Mouse (Mus musculus): ENCODE measurements around the gene Nle1. TPM values are rescaled to one million over a fixed set of nuclear protein-coding genes. Genes with fewer than 3 reads are reported as not detected.

The Nle1 gene
- total and polyA plus RNA-seq, 2 experiments from 2014 or later = 28.7 to 30.1 TPM

DNA sequence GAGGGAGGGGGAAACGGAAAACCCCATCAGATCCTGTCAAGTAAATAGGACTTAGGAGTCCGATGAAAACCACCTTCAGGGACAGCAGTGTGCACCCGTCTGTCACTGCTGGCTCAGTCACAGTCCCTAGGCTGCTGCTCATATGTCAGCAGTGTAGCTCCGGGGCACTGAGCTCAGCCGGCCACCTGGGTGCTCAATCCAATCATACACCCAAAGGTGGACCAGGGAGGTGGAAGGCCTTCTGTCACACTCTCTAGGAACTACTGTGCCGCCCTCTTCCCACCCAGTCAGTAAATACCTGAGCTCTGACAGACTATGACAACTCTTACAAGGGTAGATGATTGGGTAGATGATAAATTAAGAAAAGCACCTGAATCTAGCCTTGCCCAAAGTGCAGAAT is 47.5 kb downstream of the Nle1 start:
- no peak for DNase-seq (ENCODE audit: low spot score)
- H3K9me3 ChIP-seq (ENCODE audit: low read length) = no peaks in the 10 kb centered on the region
- WGBS = 80% methylated on average over 6 of the region's 6 CpGs
- no peak overlapping the region for H3K9ac ChIP-seq (replicated peaks; ENCODE audit: low read length, poor library complexity, severe bottlenecking)
- no peak for ATAC-seq (ENCODE audit: low FRiP score)
- H3K4me2 ChIP-seq (ENCODE audit: low read depth, low read length, poor library complexity, severe bottlenecking) = no peak overlapping the region
- no peaks in the 10 kb centered on the region for H3K27me3 ChIP-seq (ENCODE audit: insufficient read depth, low read length)
- H3K36me3 ChIP-seq (ENCODE audit: insufficient read depth, low read length) = no peaks in the 10 kb centered on the region
- H3K27ac ChIP-seq (ENCODE audit: low read depth, low read length) = no peak overlapping the region
- H3K4me1 ChIP-seq (ENCODE audit: insufficient read depth, low read length) = no peaks in the 10 kb centered on the region
- no peak overlapping the region for H3K4me3 ChIP-seq (ENCODE audit: low read depth, low read length)
- TF ChIP-seq CTCF (IDR thresholded peaks at IDR 0.05) = no peak

DNA sequence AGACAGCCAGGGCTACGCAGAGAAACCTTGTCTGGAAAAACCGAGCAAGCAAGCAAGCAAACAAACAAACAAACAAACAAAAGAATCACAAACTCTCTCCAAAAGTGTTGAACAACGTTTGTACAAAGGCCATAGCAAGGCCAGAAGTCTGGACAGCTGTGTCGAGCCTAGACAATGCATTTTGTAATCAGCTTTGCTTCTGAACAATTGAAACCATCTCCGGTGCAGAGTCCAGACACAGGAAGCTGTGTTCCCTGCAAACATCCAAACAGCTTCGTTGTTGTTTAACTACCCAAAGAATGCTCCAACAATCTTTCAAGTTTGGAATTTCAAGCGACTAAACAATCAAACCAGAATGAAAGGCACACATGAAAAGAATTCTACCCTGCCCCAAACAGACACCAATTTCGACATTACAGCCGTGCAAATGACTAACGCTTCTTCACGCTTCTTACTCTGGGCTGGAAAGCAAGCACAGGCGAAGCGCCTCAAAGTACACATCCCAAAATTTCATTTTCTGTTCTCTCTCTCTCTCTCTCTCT is 50.8 kb downstream of the Nle1 start:
- Histone ChIP-seq H3K9ac (replicated peaks; ENCODE audit: low read length, poor library complexity, severe bottlenecking) (no peak overlapping the region), H3K4me3 (ENCODE audit: low read depth, low read length) (no peak overlapping the region)
- WGBS = 76% methylated on average over 13 of the region's 13 CpGs

DNA sequence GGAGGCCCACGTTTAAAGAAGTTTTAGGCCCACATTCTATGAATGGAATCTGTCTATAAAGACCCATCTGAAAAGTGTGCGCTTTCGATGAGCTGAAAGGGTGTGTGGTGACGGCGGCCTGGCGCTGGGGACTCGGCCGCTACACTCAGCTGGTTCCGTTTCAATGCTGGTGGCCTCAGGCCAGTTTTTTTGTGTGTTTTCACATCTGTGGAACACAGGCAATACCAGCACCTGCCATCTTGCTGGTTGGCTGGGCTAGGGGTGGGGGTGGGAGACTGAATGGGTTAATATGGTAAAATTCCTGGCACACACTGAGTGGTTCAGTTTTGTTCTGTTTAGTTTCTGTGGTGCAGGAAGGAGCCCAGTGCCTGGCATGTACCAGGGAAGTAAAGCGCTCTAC is 52.2 kb downstream of the Nle1 start:
- 52% methylated on average over 10 of the region's 10 CpGs for WGBS
- no peak overlapping the region for H3K4me3 ChIP-seq (ENCODE audit: low read depth, low read length)
- H3K27ac ChIP-seq (ENCODE audit: low read depth, low read length) = no peak overlapping the region
- no peaks in the 10 kb centered on the region for H3K36me3 ChIP-seq (ENCODE audit: insufficient read depth, low read length)
- ATAC-seq (ENCODE audit: low FRiP score) = no peak
- no peak overlapping the region for H3K4me2 ChIP-seq (ENCODE audit: low read depth, low read length, poor library complexity, severe bottlenecking)
- no peak for DNase-seq (ENCODE audit: low spot score)
- H3K9me3 ChIP-seq (ENCODE audit: low read length) = no peaks in the 10 kb centered on the region
- no peak for TF ChIP-seq CTCF (IDR thresholded peaks at IDR 0.05)
- no peaks in the 10 kb centered on the region for H3K27me3 ChIP-seq (ENCODE audit: insufficient read depth, low read length)
- no peaks in the 10 kb centered on the region for H3K4me1 ChIP-seq (ENCODE audit: insufficient read depth, low read length)
- H3K9ac ChIP-seq (replicated peaks; ENCODE audit: low read length, poor library complexity, severe bottlenecking) = no peak overlapping the region

More for the DNA sequence above, 50.8 kb downstream of the Nle1 start:
- no peaks in the 10 kb centered on the region for H3K36me3 ChIP-seq (ENCODE audit: insufficient read depth, low read length)
- DNase-seq (ENCODE audit: low spot score) (no peak), ATAC-seq (ENCODE audit: low FRiP score) (no peak)
- no peak overlapping the region for H3K4me2 ChIP-seq (ENCODE audit: low read depth, low read length, poor library complexity, severe bottlenecking)
- no peaks in the 10 kb centered on the region for H3K4me1 ChIP-seq (ENCODE audit: insufficient read depth, low read length)
- no peaks in the 10 kb centered on the region for H3K9me3 ChIP-seq (ENCODE audit: low read length)
- H3K27me3 ChIP-seq (ENCODE audit: insufficient read depth, low read length) = no peaks in the 10 kb centered on the region
- no peak overlapping the region for H3K27ac ChIP-seq (ENCODE audit: low read depth, low read length)
- no peak for TF ChIP-seq CTCF (IDR thresholded peaks at IDR 0.05)

DNA sequence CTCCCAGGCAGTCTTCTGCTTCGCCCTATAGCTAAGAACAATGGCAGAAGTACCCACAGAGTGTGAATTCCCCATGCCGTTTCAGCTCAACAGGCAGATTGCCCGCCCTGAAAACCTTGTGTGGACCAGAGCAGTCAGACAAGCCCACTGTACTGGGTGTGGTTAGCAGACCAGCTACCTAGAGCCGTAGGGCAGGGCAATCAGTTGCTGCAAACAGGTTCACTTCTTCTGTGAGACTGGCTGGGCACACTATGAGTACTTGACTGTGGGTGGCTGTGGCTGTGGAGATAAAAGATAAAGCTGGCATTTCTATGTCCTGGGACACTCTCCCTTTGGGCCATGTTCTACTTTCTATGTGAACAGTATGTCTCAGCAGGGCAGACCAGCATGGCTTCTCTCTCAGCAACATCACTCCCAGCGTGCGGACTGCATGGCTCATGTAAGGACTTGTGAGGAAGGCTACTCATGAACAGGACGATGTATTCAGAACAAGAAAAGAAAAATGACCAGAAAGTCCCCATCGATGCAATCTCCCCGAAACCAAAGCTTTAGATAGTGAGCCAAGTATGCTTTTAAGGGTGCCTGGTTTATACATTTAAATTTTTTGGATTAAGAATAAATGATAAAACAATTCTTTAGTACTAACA is 52.8 kb downstream of the Nle1 start:
- TF ChIP-seq CTCF (IDR thresholded peaks at IDR 0.05) = no peak
- no peak overlapping the region for H3K4me3 ChIP-seq (ENCODE audit: low read depth, low read length)
- no peaks in the 10 kb centered on the region for H3K36me3 ChIP-seq (ENCODE audit: insufficient read depth, low read length)
- H3K9me3 ChIP-seq (ENCODE audit: low read length) = no peaks in the 10 kb centered on the region
- ATAC-seq (ENCODE audit: low FRiP score) = no peak
- no peak overlapping the region for H3K9ac ChIP-seq (replicated peaks; ENCODE audit: low read length, poor library complexity, severe bottlenecking)
- H3K27me3 ChIP-seq (ENCODE audit: insufficient read depth, low read length) = no peaks in the 10 kb centered on the region
- H3K4me2 ChIP-seq (ENCODE audit: low read depth, low read length, poor library complexity, severe bottlenecking) = no peak overlapping the region
- WGBS = 77% methylated on average over 9 of the region's 9 CpGs
- H3K27ac ChIP-seq (ENCODE audit: low read depth, low read length) = no peak overlapping the region
- H3K4me1 ChIP-seq (ENCODE audit: insufficient read depth, low read length) = no peaks in the 10 kb centered on the region
- no peak for DNase-seq (ENCODE audit: low spot score)

DNA sequence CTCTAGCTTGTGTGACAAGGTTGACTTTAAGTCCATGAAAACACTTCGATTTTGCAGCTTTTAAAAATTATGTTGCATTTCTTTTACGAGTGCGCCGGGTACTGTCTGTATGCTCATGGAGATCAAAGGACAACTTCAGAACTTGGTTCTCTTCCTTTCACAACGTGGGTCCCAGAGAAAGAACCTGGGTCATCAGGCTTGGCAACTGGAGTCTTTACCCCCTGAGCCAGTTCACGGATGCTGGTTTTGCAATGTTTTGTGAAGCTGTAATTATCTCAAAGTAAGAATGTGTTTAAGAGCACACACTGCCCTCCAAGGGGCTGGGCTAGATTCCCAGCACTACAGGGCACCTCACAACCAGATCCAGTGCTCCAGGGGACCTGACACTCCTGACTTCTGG is 54.1 kb downstream of the Nle1 start:
- H3K9me3 ChIP-seq (ENCODE audit: low read length) = no peaks in the 10 kb centered on the region
- no peaks in the 10 kb centered on the region for H3K36me3 ChIP-seq (ENCODE audit: insufficient read depth, low read length)
- H3K9ac ChIP-seq (replicated peaks; ENCODE audit: low read length, poor library complexity, severe bottlenecking) = no peak overlapping the region
- H3K4me2 ChIP-seq (ENCODE audit: low read depth, low read length, poor library complexity, severe bottlenecking) = no peak overlapping the region
- no peak for DNase-seq (ENCODE audit: low spot score)
- no peak for ATAC-seq (ENCODE audit: low FRiP score)
- no peaks in the 10 kb centered on the region for H3K4me1 ChIP-seq (ENCODE audit: insufficient read depth, low read length)
- H3K27ac ChIP-seq (ENCODE audit: low read depth, low read length) = no peak overlapping the region
- 89% methylated on average over 6 of the region's 6 CpGs for WGBS
- TF ChIP-seq CTCF (IDR thresholded peaks at IDR 0.05) = no peak
- H3K27me3 ChIP-seq (ENCODE audit: insufficient read depth, low read length) = no peaks in the 10 kb centered on the region
- H3K4me3 ChIP-seq (ENCODE audit: low read depth, low read length) = no peak overlapping the region

GRCm38 (mm10) chr11:82852958-82853357 is 55.3 kb downstream of the Nle1 start:
- no peak overlapping the region for H3K27ac ChIP-seq (ENCODE audit: low read depth, low read length)
- WGBS = 91% methylated on average over 7 of the region's 7 CpGs
- no peaks in the 10 kb centered on the region for H3K9me3 ChIP-seq (ENCODE audit: low read length)
- no peaks in the 10 kb centered on the region for H3K4me1 ChIP-seq (ENCODE audit: insufficient read depth, low read length)
- H3K27me3 ChIP-seq (ENCODE audit: insufficient read depth, low read length) = no peaks in the 10 kb centered on the region
- no peaks in the 10 kb centered on the region for H3K36me3 ChIP-seq (ENCODE audit: insufficient read depth, low read length)
- no peak overlapping the region for H3K9ac ChIP-seq (replicated peaks; ENCODE audit: low read length, poor library complexity, severe bottlenecking)
- H3K4me3 ChIP-seq (ENCODE audit: low read depth, low read length) = no peak overlapping the region
- no peak overlapping the region for H3K4me2 ChIP-seq (ENCODE audit: low read depth, low read length, poor library complexity, severe bottlenecking)
- DNase-seq (ENCODE audit: low spot score) = no peak
- no peak for TF ChIP-seq CTCF (IDR thresholded peaks at IDR 0.05)
- ATAC-seq (ENCODE audit: low FRiP score) = no peak
